ENCODE assay signal across 11 mouse cellular contexts in the genomic region with DNA sequence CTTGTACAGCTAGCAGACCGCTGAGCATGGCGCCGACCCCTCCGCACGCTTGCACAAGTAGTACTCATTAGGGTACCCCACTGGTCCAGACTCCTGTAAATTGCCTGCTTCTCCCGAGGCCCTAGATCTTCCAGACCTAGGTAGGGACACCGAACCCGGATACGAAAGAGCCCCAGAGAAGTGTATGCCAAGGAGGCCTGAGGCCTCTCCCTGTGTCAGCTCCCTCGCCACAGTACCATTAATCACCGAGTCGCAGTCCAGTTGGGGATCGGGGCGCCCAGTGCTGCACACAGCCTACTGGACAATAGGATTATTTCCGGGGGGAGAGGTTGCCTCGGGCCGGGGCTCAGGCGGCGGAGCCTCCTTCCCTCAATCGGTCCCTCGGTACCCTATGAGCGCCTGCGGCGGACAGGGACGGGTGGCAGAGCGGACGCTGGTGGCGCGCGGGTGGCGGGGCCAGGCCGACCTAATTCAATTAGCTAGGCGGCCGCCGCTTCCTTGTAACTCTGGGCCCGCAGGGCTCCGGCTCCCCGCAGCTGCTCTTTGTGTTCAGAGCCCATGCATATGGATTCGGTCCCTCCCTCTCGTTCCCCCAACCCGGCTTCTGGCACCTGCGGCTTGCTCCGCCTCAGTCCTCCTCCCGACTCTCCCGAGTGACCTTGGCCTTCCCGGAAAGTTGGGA. TPM values are rescaled to one million over a fixed set of nuclear protein-coding genes. Genes with fewer than 3 reads are reported as not detected.
DNase-seq lines count a peak whose midpoint lies in the region; ATAC-seq and TF ChIP-seq lines count a peak whose summit lies in the region.
"Had no signal": no experiment of that assay in that cellular context is flagged by ENCODE, and none has a peak within 500 bp of the region (broad histone marks: within the 10 kb centered on the region; RNA-seq: fewer than 3 reads in every experiment).

No protein-coding gene starts in this region.

- peak overlapping the region; percentile 54 for H3K4me2 ChIP-seq in heart, embryonic 11.5 days
- peak overlapping the region; percentile 31; the same call in 1 of the 2 replicates for H3K4me2 ChIP-seq in hindbrain, embryonic 14.5 days (replicated peaks)
- H3K4me2 ChIP-seq in midbrain, embryonic 16.5 days (ENCODE audit: low read length) = peak overlapping the region; percentile 43
- no peak overlapping the region for H3K4me2 ChIP-seq in lung, postnatal 0 days (replicated peaks; ENCODE audit: low read depth, low read length)

- H3K4me3 ChIP-seq in heart, embryonic 11.5 days (ENCODE audit: low read depth, low read length) = peak overlapping the region; percentile 26
- H3K4me3 ChIP-seq in hindbrain, embryonic 14.5 days (replicated peaks; ENCODE audit: low read length) = no peak overlapping the region
- no peak overlapping the region for H3K4me3 ChIP-seq in midbrain, embryonic 16.5 days (ENCODE audit: low read depth, low read length)
- no peak overlapping the region for H3K4me3 ChIP-seq in lung, postnatal 0 days (ENCODE audit: low read depth, low read length)

- no peaks in the 10 kb centered on the region for H3K36me3 ChIP-seq in heart, embryonic 11.5 days (ENCODE audit: control insufficient read depth, insufficient read depth, low read length)
- no peaks in the 10 kb centered on the region for H3K36me3 ChIP-seq in hindbrain, embryonic 14.5 days (replicated peaks; ENCODE audit: control insufficient read depth, insufficient read depth)
- no peaks in the 10 kb centered on the region for H3K36me3 ChIP-seq in midbrain, embryonic 16.5 days (ENCODE audit: control insufficient read depth, insufficient read depth, low read length)
- no peaks in the 10 kb centered on the region for H3K36me3 ChIP-seq in lung, postnatal 0 days (ENCODE audit: insufficient read depth, low read length)

- H3K4me1 ChIP-seq in heart, embryonic 11.5 days (ENCODE audit: control insufficient read depth, insufficient read depth, low read length) = no peaks in the 10 kb centered on the region
- H3K4me1 ChIP-seq in hindbrain, embryonic 14.5 days (replicated peaks; ENCODE audit: control insufficient read depth, insufficient read depth, low read length) = no peaks in the 10 kb centered on the region
- 0 out of 2 replicates have a peak, but pooled peaks cover 2% of the 10 kb centered on the region for H3K4me1 ChIP-seq in midbrain, embryonic 16.5 days (ENCODE audit: control insufficient read depth, insufficient read depth, low read length)
- no peaks in the 10 kb centered on the region for H3K4me1 ChIP-seq in lung, postnatal 0 days (ENCODE audit: insufficient read depth, low read depth, low read length)

- TF ChIP-seq CTCF in lung, postnatal 0 days (IDR thresholded peaks at IDR 0.05) = no peak

- 1% methylated on average over 46 of the region's 46 CpGs for WGBS in heart, embryonic 11.5 days (ENCODE audit: insufficient replicate concordance)
- WGBS in hindbrain, embryonic 14.5 days = 1% methylated on average over 45 of the region's 46 CpGs
- WGBS in midbrain, embryonic 16.5 days = under 1% methylated on average over 46 of the region's 46 CpGs
- WGBS in lung, postnatal 0 days = 2% methylated on average over 46 of the region's 46 CpGs

- ATAC-seq in heart, embryonic 11.5 days (replicated peaks; ENCODE audit: insufficient number of reproducible peaks, low FRiP score, low TSS enrichment) = no peak
- 0 out of 2 replicates have a peak, but pooled peaks have one; percentile 27 for ATAC-seq in hindbrain, embryonic 14.5 days (ENCODE audit: low FRiP score)
- ATAC-seq in midbrain, embryonic 16.5 days = no peak
- no peak for ATAC-seq in lung, postnatal 0 days

- no peaks in the 10 kb centered on the region for H3K9me3 ChIP-seq in heart, embryonic 11.5 days (replicated peaks; ENCODE audit: control insufficient read depth, low read length)
- peaks cover 7% of the 10 kb centered on the region for H3K9me3 ChIP-seq in hindbrain, embryonic 14.5 days (ENCODE audit: control insufficient read depth, low read length)
- H3K9me3 ChIP-seq in midbrain, embryonic 16.5 days (replicated peaks; ENCODE audit: control insufficient read depth, low read length, poor library complexity, severe bottlenecking) = no peaks in the 10 kb centered on the region
- H3K9me3 ChIP-seq in lung, postnatal 0 days (ENCODE audit: low read length) = no peaks in the 10 kb centered on the region

- no peak overlapping the region for H3K27ac ChIP-seq in heart, embryonic 11.5 days (ENCODE audit: low read depth, low read length)
- no peak overlapping the region for H3K27ac ChIP-seq in hindbrain, embryonic 14.5 days
- no peak overlapping the region for H3K27ac ChIP-seq in midbrain, embryonic 16.5 days (ENCODE audit: low read length)
- no peak overlapping the region for H3K27ac ChIP-seq in lung, postnatal 0 days (ENCODE audit: low read length)

- peaks cover 94% of the 10 kb centered on the region for H3K27me3 ChIP-seq in heart, embryonic 11.5 days (ENCODE audit: control insufficient read depth, insufficient read depth, low read length)
- H3K27me3 ChIP-seq in hindbrain, embryonic 14.5 days (ENCODE audit: control insufficient read depth, insufficient read depth, low read length) = peaks cover 100% of the 10 kb centered on the region
- H3K27me3 ChIP-seq in midbrain, embryonic 16.5 days (ENCODE audit: control insufficient read depth, insufficient read depth, low read depth, low read length) = peaks cover 99% of the 10 kb centered on the region
- H3K27me3 ChIP-seq in lung, postnatal 0 days (replicated peaks; ENCODE audit: insufficient read depth, low read length) = peaks cover 65% of the 10 kb centered on the region

- TF ChIP-seq EP300 in lung, postnatal 0 days (IDR thresholded peaks at IDR 0.05) = no peak

- H3K9ac ChIP-seq in heart, embryonic 11.5 days (ENCODE audit: low read depth, low read length) = no peak overlapping the region
- H3K9ac ChIP-seq in hindbrain, embryonic 14.5 days = no peak overlapping the region
- H3K9ac ChIP-seq in midbrain, embryonic 16.5 days (ENCODE audit: low read depth, low read length) = no peak overlapping the region
- H3K9ac ChIP-seq in lung, postnatal 0 days (replicated peaks; ENCODE audit: low read depth) = no peak overlapping the region

- DNase-seq in heart, adult 8-10 months (ENCODE audit: low spot score) = no peak
- DNase-seq in embryo, embryonic 10.5 days (ENCODE audit: low spot score) = peak; percentile 68
- DNase-seq in hindbrain, embryonic 14.5 days (ENCODE audit: low spot score) = no peak
- no peak for DNase-seq in lung, postnatal 0 days (ENCODE audit: low spot score)
- no peak for DNase-seq in lung, postnatal 4 days
- no peak for DNase-seq in cerebellum, adult 11 months

RNA-seq across cellular contexts. Expression of gene Tlx1, which starts 7.1 kb away (rescaled TPM):
- polyA plus RNA-seq in heart, embryonic 11.5 days (2014; fragmentation: Nextera tagmentation; extraction: Ambion mirVana) = 0.45 and 1.0 TPM in 2 replicates
- total RNA-seq in heart, adult 8-10 months (2022) = under 1 TPM in 2 of 4 experiments, not detected in 2; 0.11 to 0.14 TPM
- polyA plus RNA-seq in hindbrain, embryonic 14.5 days (2014; fragmentation: Nextera tagmentation; extraction: Ambion mirVana) = 1.7 and 3.4 TPM in 2 replicates
- polyA plus RNA-seq in midbrain, embryonic 16.5 days (2015; fragmentation: Nextera tagmentation; extraction: Ambion mirVana) = not detected in 2 replicates
- not detected in 2 replicates for polyA plus RNA-seq in lung, postnatal 0 days (2015; fragmentation: Nextera tagmentation; extraction: Ambion mirVana)
- total RNA-seq: layer of hippocampus, adult 18-20 months; megakaryocyte progenitor cell, adult 5-6 weeks had no signal
- polyA plus RNA-seq: C2C12 had no signal
